Mouse (Mus musculus) heart, embryonic 15.5 days (tissue): ENCODE data around the gene Tank. TPM values are rescaled to one million over a fixed set of nuclear protein-coding genes. Genes with fewer than 3 reads are reported as not detected.

Experiments used
- ATAC-seq: fragments of 200-750 bp; cut with Nextera tagmentation; replicated peaks from 2 replicates; pipeline ENCODE4 v1.8.0; 2017; ENCODE audit warnings: low read depth, moderate TSS enrichment; ENCODE audit not compliant: insufficient number of reproducible peaks, insufficient read depth, low FRiP score
- H3K27ac ChIP-seq: fragments of 300-500 bp; sonication (generic); 2 replicates; pipeline ENCODE4 v1.5.1; 2015; ENCODE audit warnings: mild to moderate bottlenecking, inconsistent platforms
- H3K27me3 ChIP-seq: fragments of 300-500 bp; sonication (generic); 2 replicates; pipeline ENCODE4 v1.6.1; 2015; ENCODE audit warnings: inconsistent platforms
- H3K36me3 ChIP-seq: fragments of 300-500 bp; sonication (generic); 2 replicates; pipeline ENCODE4 v1.6.1; 2015; ENCODE audit warnings: mild to moderate bottlenecking, inconsistent platforms
- H3K4me1 ChIP-seq: fragments of 300-500 bp; sonication (generic); replicated peaks from 2 replicates; pipeline ENCODE4 v1.6.1; 2015; ENCODE audit warnings: inconsistent platforms
- H3K4me2 ChIP-seq: fragments of 300-500 bp; sonication (generic); 2 replicates; pipeline ENCODE4 v1.6.1; 2015; ENCODE audit warnings: inconsistent platforms, mild to moderate bottlenecking, moderate library complexity
- H3K4me3 ChIP-seq: fragments of 300-500 bp; sonication (generic); 2 replicates; pipeline ENCODE4 v1.5.1; 2015; ENCODE audit warnings: mild to moderate bottlenecking, inconsistent platforms
- H3K9ac ChIP-seq: fragments of 300-500 bp; sonication (generic); 2 replicates; pipeline ENCODE4 v1.6.1; 2015; ENCODE audit warnings: mild to moderate bottlenecking, inconsistent platforms
- H3K9me3 ChIP-seq: fragments of 300-500 bp; sonication (generic); replicated peaks from 2 replicates; pipeline ENCODE4 v1.6.1; 2016; ENCODE audit warnings: inconsistent platforms
- WGBS: fragments of 180-500 bp; shearing (Covaris S2); methylation state at CpG from one replicate; pipeline ENCODE4 v1.1.7; 2015; ENCODE audit warnings: mixed read lengths; 5-methylcytosine and 5-hydroxymethylcytosine counted together
- polyA plus RNA-seq: library from polyadenylated mRNA; unstranded; fragments of >200 nt; fragmentation: Nextera tagmentation; extraction: Ambion mirVana; gene quantifications from 2 replicates; pipeline ENCODE4 v1.2.1, GENCODE M21; 2015

The Tank gene
- polyA plus RNA-seq, 1 experiment from 2014 or later: 21.5 TPM

GRCm38 (mm10) chr2:61557848-61558471 is 20.4 kb upstream of the Tank start:
- Histone ChIP-seq H3K36me3 (no peaks in the 10 kb centered on the region), H3K9ac (no peak overlapping the region), H3K9me3 (no peaks in the 10 kb centered on the region), H3K4me1 (no peaks in the 10 kb centered on the region), H3K27ac (no peak overlapping the region), H3K27me3 (no peaks in the 10 kb centered on the region), H3K4me2 (no peak overlapping the region), H3K4me3 (no peak overlapping the region)
- no peak for ATAC-seq
- WGBS: 78% methylated on average over 5 of the region's 5 CpGs

- Histone ChIP-seq H3K4me1 (no peaks in the 10 kb centered on the region), H3K27me3 (no peaks in the 10 kb centered on the region), H3K4me3 (no peak overlapping the region), H3K9ac (no peak overlapping the region), H3K9me3 (no peaks in the 10 kb centered on the region), H3K4me2 (no peak overlapping the region), H3K27ac (no peak overlapping the region), H3K36me3 (no peaks in the 10 kb centered on the region)
- WGBS: 3% methylated on average over 1 of the region's 1 CpGs
- no peak for ATAC-seq
Measured at GRCm38 (mm10) chr2:61561058-61561457, 17.3 kb upstream of the Tank start.

GRCm38 (mm10) chr2:61563202-61563601 is 15.2 kb upstream of the Tank start:
- ATAC-seq: no peak
- H3K36me3 ChIP-seq: no peaks in the 10 kb centered on the region
- H3K4me3 ChIP-seq: no peak overlapping the region
- no peak overlapping the region for H3K4me2 ChIP-seq
- H3K27ac ChIP-seq: no peak overlapping the region
- no peaks in the 10 kb centered on the region for H3K4me1 ChIP-seq
- no peak overlapping the region for H3K9ac ChIP-seq
- H3K9me3 ChIP-seq: no peaks in the 10 kb centered on the region
- H3K27me3 ChIP-seq: no peaks in the 10 kb centered on the region
- WGBS: 68% methylated on average over 6 of the region's 6 CpGs

- H3K9me3 ChIP-seq: no peaks in the 10 kb centered on the region
- 67% methylated on average over 4 of the region's 4 CpGs for WGBS
- no peaks in the 10 kb centered on the region for H3K27me3 ChIP-seq
- no peak overlapping the region for H3K27ac ChIP-seq
- H3K9ac ChIP-seq: no peak overlapping the region
- H3K4me2 ChIP-seq: no peak overlapping the region
- no peaks in the 10 kb centered on the region for H3K4me1 ChIP-seq
- no peak for ATAC-seq
- H3K36me3 ChIP-seq: no peaks in the 10 kb centered on the region
- no peak overlapping the region for H3K4me3 ChIP-seq
Measured at GRCm38 (mm10) chr2:61567045-61567783, 11.2 kb upstream of the Tank start.

- Histone ChIP-seq H3K9ac (no peak overlapping the region), H3K4me2 (no peak overlapping the region), H3K4me3 (no peak overlapping the region), H3K36me3 (no peaks in the 10 kb centered on the region), H3K27me3 (no peaks in the 10 kb centered on the region), H3K27ac (no peak overlapping the region), H3K4me1 (no peaks in the 10 kb centered on the region), H3K9me3 (no peaks in the 10 kb centered on the region)
- 81% methylated on average over 6 of the region's 6 CpGs for WGBS
- ATAC-seq: no peak
Measured at GRCm38 (mm10) chr2:61569181-61569580, 9.2 kb upstream of the Tank start.

- Histone ChIP-seq H3K4me3 (no peak overlapping the region), H3K4me1 (no peaks in the 10 kb centered on the region), H3K4me2 (no peak overlapping the region), H3K27ac (no peak overlapping the region), H3K9me3 (no peaks in the 10 kb centered on the region), H3K36me3 (no peaks in the 10 kb centered on the region), H3K27me3 (no peaks in the 10 kb centered on the region), H3K9ac (no peak overlapping the region)
- ATAC-seq: no peak
- WGBS: 35% methylated on average over 4 of the region's 4 CpGs
Measured at GRCm38 (mm10) chr2:61571343-61571955, 6.9 kb upstream of the Tank start.

- 61% methylated on average over 3 of the region's 3 CpGs for whole genome bisulfite sequencing
- no peak overlapping the region for H3K4me3 ChIP-seq
- H3K9ac ChIP-seq: no peak overlapping the region
- no peak overlapping the region for H3K4me2 ChIP-seq
- ATAC-seq: no peak
- no peaks in the 10 kb centered on the region for H3K4me1 ChIP-seq
- no peak overlapping the region for H3K27ac ChIP-seq
- H3K27me3 ChIP-seq: no peaks in the 10 kb centered on the region
- H3K9me3 ChIP-seq: no peaks in the 10 kb centered on the region
- no peaks in the 10 kb centered on the region for H3K36me3 ChIP-seq
Measured at GRCm38 (mm10) chr2:61576497-61576896, 1.9 kb upstream of the Tank start.

- no peak overlapping the region for H3K27ac ChIP-seq
- no peaks in the 10 kb centered on the region for H3K4me1 ChIP-seq
- WGBS: 61% methylated on average over 17 of the region's 17 CpGs
- H3K9ac ChIP-seq: no peak overlapping the region
- H3K4me2 ChIP-seq: peak overlapping the region; percentile 8; the same call in 1 of the 2 replicates
- H3K36me3 ChIP-seq: no peaks in the 10 kb centered on the region
- H3K27me3 ChIP-seq: no peaks in the 10 kb centered on the region
- ATAC-seq: no peak
- no peak overlapping the region for H3K4me3 ChIP-seq
- no peaks in the 10 kb centered on the region for H3K9me3 ChIP-seq
Measured at GRCm38 (mm10) chr2:61576928-61577695, 1.3 kb upstream of the Tank start.

GRCm38 (mm10) chr2:61577696-61578062 is 706 bp upstream of the Tank start:
- no peak for ATAC-seq
- H3K27ac ChIP-seq: no peak overlapping the region
- no peak overlapping the region for H3K9ac ChIP-seq
- no peak overlapping the region for H3K4me2 ChIP-seq
- no peaks in the 10 kb centered on the region for H3K9me3 ChIP-seq
- no peaks in the 10 kb centered on the region for H3K36me3 ChIP-seq
- H3K4me3 ChIP-seq: no peak overlapping the region
- H3K27me3 ChIP-seq: no peaks in the 10 kb centered on the region
- WGBS: 61% methylated on average over 7 of the region's 7 CpGs
- no peaks in the 10 kb centered on the region for H3K4me1 ChIP-seq

GRCm38 (mm10) chr2:61579501-61579990 is 1.2 kb downstream of the Tank start:
- ATAC-seq: no peak
- Histone ChIP-seq H3K4me3 (no peak overlapping the region), H3K27ac (no peak overlapping the region), H3K27me3 (no peaks in the 10 kb centered on the region), H3K4me1 (no peaks in the 10 kb centered on the region), H3K36me3 (no peaks in the 10 kb centered on the region), H3K9ac (no peak overlapping the region), H3K9me3 (no peaks in the 10 kb centered on the region), H3K4me2 (no peak overlapping the region)
- WGBS: 48% methylated on average over 3 of the region's 3 CpGs

GRCm38 (mm10) chr2:61580091-61580490 is 1.7 kb downstream of the Tank start:
- Histone ChIP-seq H3K9me3 (no peaks in the 10 kb centered on the region), H3K4me2 (no peak overlapping the region), H3K4me1 (no peaks in the 10 kb centered on the region), H3K27ac (no peak overlapping the region), H3K9ac (no peak overlapping the region), H3K4me3 (no peak overlapping the region), H3K27me3 (no peaks in the 10 kb centered on the region), H3K36me3 (no peaks in the 10 kb centered on the region)
- WGBS: 84% methylated on average over 3 of the region's 3 CpGs
- ATAC-seq: no peak
